Mouse (Mus musculus): ENCODE results near the gene Tbc1d16. TPM values are rescaled to one million over a fixed set of nuclear protein-coding genes. Genes with fewer than 3 reads are reported as not detected.
"Not testable (repeated sequence)": the region's sequence is repeated elsewhere in the genome, so short reads cannot be mapped to it uniquely, and the experiment has no call there.

Tbc1d16 gene
- polyA plus RNA-seq, 1 experiment from 2014 or later = 25.3 TPM

DNA sequence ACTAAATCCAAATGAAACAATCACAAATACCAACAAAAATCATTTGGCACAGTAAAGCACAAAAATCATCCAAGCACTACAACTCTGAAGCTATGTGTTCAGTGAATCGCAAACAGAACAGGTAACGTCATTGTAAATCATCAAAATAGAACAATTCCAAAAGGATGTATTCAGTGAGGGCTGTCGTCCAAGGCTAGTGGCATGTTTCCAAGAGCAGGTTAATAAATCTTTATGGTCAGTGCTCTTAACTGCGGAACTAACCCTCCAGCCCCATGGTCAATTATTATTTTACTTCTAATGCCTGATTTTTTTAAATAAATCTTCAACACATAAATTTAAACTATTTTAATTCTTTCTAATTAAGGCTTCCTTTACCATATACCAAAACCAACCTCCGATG is 28.3 kb upstream of the Tbc1d16 start:
- not testable (repeated sequence) for H3K9me3 ChIP-seq; H3K27me3 ChIP-seq (replicated peaks; ENCODE audit: low read depth, poor library complexity, severe bottlenecking); H3K4me3 ChIP-seq; H3K27ac ChIP-seq (replicated peaks); DNase-seq (ENCODE audit: low spot score)
- 92% methylated on average over 5 of the region's 5 CpGs for WGBS
- peaks cover 37% of the 10 kb centered on the region for H3K4me1 ChIP-seq
- peaks cover 20% of the 10 kb centered on the region for H3K36me3 ChIP-seq (replicated peaks)

DNA sequence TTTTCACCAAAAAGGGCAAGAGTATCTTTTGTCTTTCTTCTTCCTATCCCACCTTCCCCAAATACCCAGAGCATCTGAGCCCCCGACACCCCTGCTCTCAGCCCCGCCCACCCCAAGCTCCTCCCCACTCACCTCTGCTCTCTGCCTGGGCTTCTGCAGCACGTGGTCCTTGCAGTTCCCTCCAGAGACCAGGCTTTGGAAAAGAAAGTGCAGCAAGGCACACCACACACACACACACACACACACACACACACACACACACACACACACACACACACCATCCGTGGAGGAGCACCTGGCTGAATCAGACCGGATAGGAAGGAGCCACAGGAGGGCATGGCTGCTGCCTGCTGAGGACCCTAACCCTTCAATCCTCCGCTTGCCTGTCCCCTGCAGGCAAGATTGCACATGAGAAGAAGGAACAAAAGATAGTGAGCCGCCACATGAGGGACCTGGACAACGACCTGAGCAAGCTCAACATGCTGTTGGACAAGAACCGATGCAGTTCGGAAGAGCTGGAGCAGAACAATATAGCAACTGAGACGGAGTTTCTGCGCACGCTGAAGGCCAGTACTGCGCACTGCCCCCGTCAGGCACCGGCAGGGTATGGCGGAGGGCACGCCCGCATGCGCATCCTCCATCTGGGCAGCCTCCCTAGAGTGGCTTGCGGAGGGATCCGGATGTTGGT is 24.7 kb upstream of the Tbc1d16 start:
- WGBS = 6% methylated on average over 22 of the region's 22 CpGs
- Histone ChIP-seq H3K36me3 (replicated peaks) (no peaks in the 10 kb centered on the region), H3K4me3 (peak overlapping the region; percentile 49), H3K4me1 (peaks cover 50% of the 10 kb centered on the region), H3K27me3 (replicated peaks; ENCODE audit: low read depth, poor library complexity, severe bottlenecking) (peaks cover 9% of the 10 kb centered on the region; the same call in 1 of the 2 replicates), H3K9me3 (no peaks in the 10 kb centered on the region), H3K27ac (replicated peaks) (peak overlapping the region; percentile 84)
- DNase-seq (ENCODE audit: low spot score) = peak; percentile 84

DNA sequence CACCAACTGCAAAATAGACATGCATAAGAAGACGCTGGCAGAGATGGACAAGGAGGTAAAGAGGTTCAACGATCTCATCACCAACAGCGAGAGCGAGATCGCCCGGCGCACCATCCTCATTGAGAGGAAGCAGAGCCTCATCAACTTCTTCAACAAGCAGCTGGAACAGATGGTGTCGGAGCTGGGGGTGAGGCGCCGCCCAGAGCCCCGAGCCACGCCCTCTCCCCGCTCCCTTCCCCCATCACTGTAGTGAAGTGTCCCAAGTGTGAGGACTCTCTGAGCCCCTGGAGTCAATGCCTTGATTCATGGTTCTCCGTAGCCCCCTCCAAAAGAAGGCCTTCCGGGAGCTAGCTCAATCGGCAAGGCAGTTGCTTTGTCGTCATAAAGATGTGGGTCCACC is 22.7 kb upstream of the Tbc1d16 start:
- no peak overlapping the region for H3K27ac ChIP-seq (replicated peaks)
- no peaks in the 10 kb centered on the region for H3K36me3 ChIP-seq (replicated peaks)
- 67% methylated on average over 17 of the region's 17 CpGs for WGBS
- peaks cover 9% of the 10 kb centered on the region; the same call in 1 of the 2 replicates for H3K27me3 ChIP-seq (replicated peaks; ENCODE audit: low read depth, poor library complexity, severe bottlenecking)
- H3K4me3 ChIP-seq = no peak overlapping the region
- H3K4me1 ChIP-seq = peaks cover 41% of the 10 kb centered on the region
- no peak for DNase-seq (ENCODE audit: low spot score)
- no peaks in the 10 kb centered on the region for H3K9me3 ChIP-seq

- no peak overlapping the region for H3K27ac ChIP-seq (replicated peaks)
- WGBS = 36% methylated on average over 6 of the region's 6 CpGs
- peak; percentile 69 for DNase-seq (ENCODE audit: low spot score)
These were observed 20.7 kb upstream of the Tbc1d16 start for GRCm38 (mm10) chr11:119249011-119249410.

DNA sequence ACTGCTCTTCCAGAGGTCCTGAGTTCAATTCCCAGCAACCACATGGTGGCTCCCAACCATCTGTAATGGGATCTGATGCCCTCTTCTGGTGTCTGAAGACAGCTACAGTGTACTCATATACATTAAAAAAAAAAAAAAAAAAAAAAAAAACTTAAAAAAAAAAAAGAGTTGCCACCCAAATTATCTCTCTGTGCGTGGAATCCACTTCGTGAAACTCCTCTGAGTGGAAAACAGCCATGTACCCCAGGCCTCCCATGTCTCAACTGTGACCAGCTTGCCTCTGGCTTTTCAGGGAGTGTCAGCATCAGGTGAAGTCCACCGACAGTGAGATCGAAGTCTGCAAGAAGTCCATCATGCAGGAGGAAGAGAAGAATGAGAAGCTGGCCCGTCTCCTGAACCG is 17.2 kb upstream of the Tbc1d16 start:
- not testable (repeated sequence) for DNase-seq (ENCODE audit: low spot score); H3K27ac ChIP-seq (replicated peaks); H3K4me3 ChIP-seq; H3K9me3 ChIP-seq; H3K27me3 ChIP-seq (replicated peaks; ENCODE audit: low read depth, poor library complexity, severe bottlenecking)
- 90% methylated on average over 6 of the region's 6 CpGs for WGBS
- H3K36me3 ChIP-seq (replicated peaks) = peaks cover 32% of the 10 kb centered on the region
- peaks cover 15% of the 10 kb centered on the region for H3K4me1 ChIP-seq

More at GRCm38 (mm10) chr11:119249011-119249410, 20.7 kb upstream of the Tbc1d16 start:
- H3K27me3 ChIP-seq (replicated peaks; ENCODE audit: low read depth, poor library complexity, severe bottlenecking) = peaks cover 9% of the 10 kb centered on the region; the same call in 1 of the 2 replicates
- no peaks in the 10 kb centered on the region for H3K9me3 ChIP-seq
- H3K36me3 ChIP-seq (replicated peaks) = peaks cover 5% of the 10 kb centered on the region; the same call in 1 of the 2 replicates
- no peak overlapping the region for H3K4me3 ChIP-seq
- peaks cover 45% of the 10 kb centered on the region for H3K4me1 ChIP-seq

GRCm38 (mm10) chr11:119239480-119239879 is 11.2 kb upstream of the Tbc1d16 start:
- Histone ChIP-seq H3K27ac (replicated peaks) (no peak overlapping the region), H3K4me3 (no peak overlapping the region), H3K36me3 (replicated peaks) (peaks cover 57% of the 10 kb centered on the region), H3K9me3 (peaks cover 6% of the 10 kb centered on the region; the same call in 1 of the 2 replicates), H3K4me1 (peaks cover 27% of the 10 kb centered on the region), H3K27me3 (replicated peaks; ENCODE audit: low read depth, poor library complexity, severe bottlenecking) (no peaks in the 10 kb centered on the region)
- WGBS = 93% methylated on average over 12 of the region's 12 CpGs
- DNase-seq (ENCODE audit: low spot score) = no peak

DNA sequence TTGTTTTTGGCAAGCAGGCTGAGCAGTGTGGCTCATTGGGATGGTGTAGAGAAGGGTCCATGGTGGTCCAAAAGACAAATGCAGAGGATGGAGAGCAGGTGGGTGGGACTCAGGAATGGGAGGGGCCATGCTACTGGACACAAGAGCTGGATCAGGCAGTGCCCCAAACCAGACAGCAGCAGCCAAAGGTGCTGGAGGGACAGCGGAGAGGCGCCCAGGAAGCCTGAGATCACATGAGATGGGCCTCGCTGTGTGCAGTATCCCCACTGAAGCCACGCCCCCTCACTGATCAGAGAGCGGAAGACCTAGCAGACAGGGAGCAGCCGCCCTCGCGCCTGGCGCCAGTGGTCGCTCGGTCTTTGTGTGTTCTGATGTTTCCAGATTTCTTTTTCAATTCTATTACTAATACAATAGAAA is 10.0 kb upstream of the Tbc1d16 start:
- peaks cover 27% of the 10 kb centered on the region for H3K4me1 ChIP-seq
- 17% methylated on average over 11 of the region's 11 CpGs for WGBS
- H3K9me3 ChIP-seq = peaks cover 9% of the 10 kb centered on the region; the same call in 1 of the 2 replicates
- H3K4me3 ChIP-seq = peak overlapping the region; percentile 51
- peak; percentile 65 for DNase-seq (ENCODE audit: low spot score)
- peak overlapping the region; percentile 69 for H3K27ac ChIP-seq (replicated peaks)
- no peaks in the 10 kb centered on the region for H3K27me3 ChIP-seq (replicated peaks; ENCODE audit: low read depth, poor library complexity, severe bottlenecking)
- H3K36me3 ChIP-seq (replicated peaks) = peaks cover 61% of the 10 kb centered on the region

DNA sequence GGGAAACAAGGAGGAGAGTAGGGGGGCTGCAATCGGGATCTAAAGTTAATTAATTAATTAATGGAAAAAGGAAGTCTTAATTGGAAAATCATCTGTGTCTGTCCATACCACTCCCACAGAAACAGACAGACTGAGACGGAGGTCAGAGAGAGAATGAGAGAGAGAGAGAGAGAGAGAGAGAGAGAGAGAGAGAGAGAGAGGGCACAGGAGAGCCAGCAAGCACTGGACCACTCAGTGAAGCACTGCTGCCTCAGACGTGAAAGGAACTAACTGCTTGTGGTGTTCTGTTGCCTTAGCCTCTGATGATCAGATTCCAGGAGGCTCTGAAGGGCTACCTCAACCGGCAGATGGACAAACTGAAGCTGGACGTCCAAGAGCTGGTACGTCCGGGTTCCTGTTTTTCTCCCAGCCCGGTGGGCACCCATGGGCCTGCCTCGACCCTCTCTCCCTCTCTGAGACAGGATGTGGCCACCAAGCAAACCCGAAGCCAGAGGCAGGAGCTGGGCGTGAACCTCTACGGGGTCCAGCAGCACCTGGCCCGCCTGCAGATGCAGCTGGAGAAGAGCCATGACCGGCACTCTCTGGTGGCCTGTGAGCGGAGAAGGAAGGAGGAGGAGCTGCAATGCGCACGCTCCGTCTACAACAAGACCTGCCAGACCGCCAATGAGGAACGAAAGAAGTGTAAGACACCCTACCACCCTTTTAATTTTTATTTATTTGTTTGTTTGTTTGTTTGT is 9.4 kb upstream of the Tbc1d16 start:
- DNase-seq (ENCODE audit: low spot score) = peak; percentile 53
- H3K4me3 ChIP-seq = peak overlapping the region; percentile 51

DNA sequence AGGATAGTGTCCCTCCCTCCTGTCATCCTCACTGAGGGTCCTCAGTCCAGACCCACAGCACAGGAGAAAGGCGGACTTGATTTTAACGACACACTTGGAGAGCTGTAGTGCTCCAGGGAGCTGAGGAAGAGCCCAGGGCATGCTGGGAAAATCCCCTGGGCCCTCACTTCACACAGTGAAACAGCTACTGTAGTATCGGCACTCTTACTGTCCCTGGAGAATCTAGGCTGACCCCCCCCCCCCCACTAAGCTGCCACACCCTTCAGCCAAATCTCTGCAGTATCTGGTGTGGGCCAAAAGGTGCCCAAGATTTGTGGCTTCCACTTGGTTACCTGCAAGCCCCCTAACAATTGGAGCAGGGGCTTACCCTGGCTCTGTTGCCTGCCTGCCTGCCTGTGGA is 8.7 kb upstream of the Tbc1d16 start:
- Histone ChIP-seq H3K9me3 (peaks cover 9% of the 10 kb centered on the region; the same call in 1 of the 2 replicates), H3K27ac (replicated peaks) (no peak overlapping the region), H3K36me3 (replicated peaks) (peaks cover 58% of the 10 kb centered on the region), H3K4me1 (peaks cover 27% of the 10 kb centered on the region), H3K27me3 (replicated peaks; ENCODE audit: low read depth, poor library complexity, severe bottlenecking) (no peaks in the 10 kb centered on the region), H3K4me3 (no peak overlapping the region)
- no peak for DNase-seq (ENCODE audit: low spot score)
- WGBS = 62% methylated on average over 3 of the region's 3 CpGs

More for the DNA sequence above, 9.4 kb upstream of the Tbc1d16 start:
- 30% methylated on average over 20 of the region's 20 CpGs for WGBS
- Histone ChIP-seq H3K27ac (replicated peaks) (peak overlapping the region; percentile 69; the same call in 1 of the 2 replicates), H3K36me3 (replicated peaks) (peaks cover 57% of the 10 kb centered on the region), H3K4me1 (peaks cover 27% of the 10 kb centered on the region), H3K27me3 (replicated peaks; ENCODE audit: low read depth, poor library complexity, severe bottlenecking) (no peaks in the 10 kb centered on the region), H3K9me3 (peaks cover 9% of the 10 kb centered on the region; the same call in 1 of the 2 replicates)

DNA sequence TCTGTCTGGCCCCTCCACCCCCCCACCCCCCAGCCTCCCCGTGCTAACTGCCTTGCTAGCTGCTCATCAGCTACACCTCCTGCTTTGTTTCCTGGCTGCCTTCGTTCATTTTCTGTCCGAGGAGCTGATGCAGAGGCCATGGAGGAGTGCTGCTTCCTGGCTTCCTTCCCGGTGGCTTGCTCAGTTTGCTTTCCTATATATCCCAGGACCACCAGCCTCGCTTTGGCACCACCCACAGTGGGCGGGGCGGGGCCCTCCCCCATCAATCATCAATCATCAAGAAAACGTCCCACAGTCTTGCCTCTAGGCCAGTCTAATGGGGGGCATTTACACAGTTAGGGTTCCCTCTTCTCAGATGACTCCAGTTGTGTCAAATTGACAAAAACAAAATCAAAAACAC is 8.1 kb upstream of the Tbc1d16 start:
- 46% methylated on average over 8 of the region's 8 CpGs for WGBS
- peaks cover 9% of the 10 kb centered on the region; the same call in 1 of the 2 replicates for H3K9me3 ChIP-seq
- no peaks in the 10 kb centered on the region for H3K27me3 ChIP-seq (replicated peaks; ENCODE audit: low read depth, poor library complexity, severe bottlenecking)
- DNase-seq (ENCODE audit: low spot score) = no peak
- H3K4me3 ChIP-seq = no peak overlapping the region
- peaks cover 62% of the 10 kb centered on the region for H3K36me3 ChIP-seq (replicated peaks)
- no peak overlapping the region; the same call in 1 of the 2 replicates for H3K27ac ChIP-seq (replicated peaks)
- H3K4me1 ChIP-seq = peaks cover 27% of the 10 kb centered on the region

GRCm38 (mm10) chr11:119235596-119235995 is 7.3 kb upstream of the Tbc1d16 start:
- peaks cover 55% of the 10 kb centered on the region for H3K36me3 ChIP-seq (replicated peaks)
- H3K9me3 ChIP-seq = peaks cover 9% of the 10 kb centered on the region; the same call in 1 of the 2 replicates
- 81% methylated on average over 4 of the region's 4 CpGs for WGBS
- DNase-seq (ENCODE audit: low spot score) = peak; percentile 71
- H3K27me3 ChIP-seq (replicated peaks; ENCODE audit: low read depth, poor library complexity, severe bottlenecking) = no peaks in the 10 kb centered on the region
- H3K27ac ChIP-seq (replicated peaks) = no peak overlapping the region; the same call in 1 of the 2 replicates
- no peak overlapping the region for H3K4me3 ChIP-seq
- H3K4me1 ChIP-seq = peaks cover 29% of the 10 kb centered on the region

- WGBS = 93% methylated on average over 10 of the region's 10 CpGs
- Histone ChIP-seq H3K4me1 (peaks cover 37% of the 10 kb centered on the region), H3K4me3 (no peak overlapping the region), H3K9me3 (peaks cover 9% of the 10 kb centered on the region; the same call in 1 of the 2 replicates), H3K27ac (replicated peaks) (no peak overlapping the region), H3K36me3 (replicated peaks) (peaks cover 48% of the 10 kb centered on the region), H3K27me3 (replicated peaks; ENCODE audit: low read depth, poor library complexity, severe bottlenecking) (no peaks in the 10 kb centered on the region)
- DNase-seq (ENCODE audit: low spot score) = no peak
These were observed 6.5 kb upstream of the Tbc1d16 start for GRCm38 (mm10) chr11:119234770-119235169.

Data from embryonic facial prominence, embryonic 10.5 days (tissue).